Mouse (Mus musculus): ENCODE measurements around the gene Klf11. TPM values are rescaled to one million over a fixed set of nuclear protein-coding genes. Genes with fewer than 3 reads are reported as not detected.
"Not testable (repeated sequence)": the region's sequence is repeated elsewhere in the genome, so short reads cannot be mapped to it uniquely, and the experiment has no call there.

Klf11 gene
- polyA plus RNA-seq, 1 experiment from 2014 or later: 17.0 TPM

DNA sequence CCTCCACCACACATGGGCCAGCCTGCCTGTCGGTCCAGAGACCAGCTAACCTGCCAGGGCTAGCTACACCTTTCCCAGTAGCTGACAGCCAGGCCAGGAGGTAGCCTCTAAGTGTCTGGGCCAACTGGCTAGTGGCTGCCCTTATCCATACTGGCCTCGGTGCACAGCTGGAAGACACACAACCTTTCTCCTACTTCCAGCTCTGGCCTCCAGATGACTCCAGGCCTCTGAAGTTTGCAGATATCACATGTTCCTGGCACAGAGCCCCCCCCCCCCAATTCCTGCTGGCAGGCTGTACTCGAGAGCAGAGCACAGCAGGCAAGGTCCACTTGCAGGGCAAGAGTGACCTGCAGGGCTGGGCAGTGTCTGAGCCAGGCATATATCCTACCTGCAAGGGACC, 23.9 kb upstream of the Klf11 start:
- WGBS: 66% methylated on average over 3 of the region's 3 CpGs
- H3K4me2 ChIP-seq: no peak overlapping the region
- H3K9me3 ChIP-seq (ENCODE audit: control insufficient read depth, low read length): no peaks in the 10 kb centered on the region; the same call in 1 of the 2 replicates
- ATAC-seq (ENCODE audit: low FRiP score) (no peak), DNase-seq (ENCODE audit: low spot score, missing footprints) (no peak)
- no peaks in the 10 kb centered on the region for H3K36me3 ChIP-seq (ENCODE audit: control insufficient read depth, insufficient read depth, low read length)
- no peak overlapping the region for H3K27ac ChIP-seq (ENCODE audit: low read depth, low read length)
- H3K9ac ChIP-seq (ENCODE audit: low read length): no peak overlapping the region
- peaks cover 7% of the 10 kb centered on the region for H3K4me1 ChIP-seq (ENCODE audit: control insufficient read depth, insufficient read depth, low read length)
- no peaks in the 10 kb centered on the region for H3K27me3 ChIP-seq (ENCODE audit: control insufficient read depth, insufficient read depth, low read length)
- no peak overlapping the region for H3K4me3 ChIP-seq (ENCODE audit: low read depth, low read length)

DNA sequence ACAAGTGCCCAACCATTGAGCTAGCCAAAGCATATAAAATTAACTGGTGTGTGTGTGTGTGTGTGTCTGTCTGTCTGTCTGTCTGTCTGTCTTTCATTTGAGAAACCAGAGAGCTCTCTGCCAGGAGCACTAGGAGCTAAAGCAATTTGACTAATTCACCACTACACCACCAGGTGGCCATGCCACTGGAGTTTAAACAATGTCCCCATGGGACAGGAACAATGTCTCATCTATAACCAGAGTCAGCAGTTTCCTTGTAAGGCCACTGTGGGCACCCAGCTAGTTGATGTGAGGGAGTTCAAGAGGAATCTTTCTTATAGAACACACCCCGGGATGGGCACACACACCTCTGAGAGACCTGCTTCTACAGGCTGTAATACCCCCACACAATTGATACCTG, 20.9 kb upstream of the Klf11 start:
- ATAC-seq (ENCODE audit: low FRiP score): no peak
- Histone ChIP-seq H3K36me3 (ENCODE audit: control insufficient read depth, insufficient read depth, low read length) (no peaks in the 10 kb centered on the region), H3K27ac (ENCODE audit: low read depth, low read length) (no peak overlapping the region), H3K4me3 (ENCODE audit: low read depth, low read length) (no peak overlapping the region), H3K4me1 (ENCODE audit: control insufficient read depth, insufficient read depth, low read length) (no peaks in the 10 kb centered on the region), H3K27me3 (ENCODE audit: control insufficient read depth, insufficient read depth, low read length) (no peaks in the 10 kb centered on the region), H3K9me3 (ENCODE audit: control insufficient read depth, low read length) (no peaks in the 10 kb centered on the region), H3K9ac (ENCODE audit: low read length) (no peak overlapping the region), H3K4me2 (no peak overlapping the region)
- DNase-seq (ENCODE audit: low spot score, missing footprints): no peak
- WGBS: 75% methylated on average over 1 of the region's 1 CpGs

DNA sequence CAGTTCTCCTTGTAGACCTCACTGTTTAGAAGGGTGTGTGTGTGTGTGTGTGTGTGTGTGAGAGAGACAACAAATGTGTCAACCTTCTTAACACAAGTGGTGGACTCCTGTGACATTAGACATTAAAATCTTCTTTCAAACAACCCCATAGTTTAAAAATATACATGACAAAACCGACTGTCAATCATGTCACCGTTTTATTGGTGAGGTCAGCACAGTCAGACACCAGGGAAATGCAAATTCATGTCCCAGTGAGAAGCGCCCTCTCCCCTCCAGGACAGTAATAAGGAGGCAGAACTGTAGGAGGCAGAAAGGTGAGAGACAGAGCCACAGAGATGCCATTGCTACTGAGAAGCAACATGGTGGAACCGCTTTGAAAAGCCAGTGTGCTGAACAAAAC, 18.7 kb upstream of the Klf11 start:
- no peak for DNase-seq (ENCODE audit: low spot score, missing footprints)
- H3K4me3 ChIP-seq (ENCODE audit: low read depth, low read length): no peak overlapping the region
- 68% methylated on average over 4 of the region's 4 CpGs for WGBS
- H3K36me3 ChIP-seq (ENCODE audit: control insufficient read depth, insufficient read depth, low read length): no peaks in the 10 kb centered on the region
- no peaks in the 10 kb centered on the region for H3K4me1 ChIP-seq (ENCODE audit: control insufficient read depth, insufficient read depth, low read length)
- no peaks in the 10 kb centered on the region for H3K9me3 ChIP-seq (ENCODE audit: control insufficient read depth, low read length)
- no peak for ATAC-seq (ENCODE audit: low FRiP score)
- no peak overlapping the region for H3K4me2 ChIP-seq
- no peaks in the 10 kb centered on the region for H3K27me3 ChIP-seq (ENCODE audit: control insufficient read depth, insufficient read depth, low read length)
- no peak overlapping the region for H3K27ac ChIP-seq (ENCODE audit: low read depth, low read length)
- H3K9ac ChIP-seq (ENCODE audit: low read length): no peak overlapping the region

DNA sequence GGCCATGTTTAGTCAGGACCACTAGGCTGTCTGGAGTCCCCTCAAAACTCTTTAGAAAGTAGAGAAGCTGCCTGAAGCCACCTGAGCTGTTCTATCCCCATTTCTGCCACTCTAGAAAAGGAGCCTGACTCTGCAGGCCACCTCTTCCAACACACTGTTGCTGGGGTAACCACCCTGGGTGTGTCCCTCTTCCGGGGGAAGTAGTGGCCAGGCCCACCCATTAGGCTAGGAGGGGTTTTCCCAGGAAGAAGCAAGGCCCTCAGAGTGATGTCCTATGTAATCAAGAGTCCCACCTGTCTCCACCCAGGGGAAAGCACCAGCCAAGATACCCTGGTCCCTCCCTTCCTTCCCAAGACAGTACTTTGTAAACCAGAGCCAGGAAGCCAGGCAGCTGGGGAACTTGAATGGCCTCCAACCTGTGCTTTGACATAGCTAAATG, 17.3 kb upstream of the Klf11 start:
- 79% methylated on average over 1 of the region's 1 CpGs for WGBS
- DNase-seq (ENCODE audit: low spot score, missing footprints) (no peak), ATAC-seq (ENCODE audit: low FRiP score) (no peak)
- Histone ChIP-seq H3K9me3 (ENCODE audit: control insufficient read depth, low read length) (no peaks in the 10 kb centered on the region), H3K27ac (ENCODE audit: low read depth, low read length) (no peak overlapping the region), H3K27me3 (ENCODE audit: control insufficient read depth, insufficient read depth, low read length) (no peaks in the 10 kb centered on the region), H3K36me3 (ENCODE audit: control insufficient read depth, insufficient read depth, low read length) (no peaks in the 10 kb centered on the region), H3K9ac (ENCODE audit: low read length) (no peak overlapping the region), H3K4me1 (ENCODE audit: control insufficient read depth, insufficient read depth, low read length) (no peaks in the 10 kb centered on the region), H3K4me3 (ENCODE audit: low read depth, low read length) (no peak overlapping the region), H3K4me2 (no peak overlapping the region)

DNA sequence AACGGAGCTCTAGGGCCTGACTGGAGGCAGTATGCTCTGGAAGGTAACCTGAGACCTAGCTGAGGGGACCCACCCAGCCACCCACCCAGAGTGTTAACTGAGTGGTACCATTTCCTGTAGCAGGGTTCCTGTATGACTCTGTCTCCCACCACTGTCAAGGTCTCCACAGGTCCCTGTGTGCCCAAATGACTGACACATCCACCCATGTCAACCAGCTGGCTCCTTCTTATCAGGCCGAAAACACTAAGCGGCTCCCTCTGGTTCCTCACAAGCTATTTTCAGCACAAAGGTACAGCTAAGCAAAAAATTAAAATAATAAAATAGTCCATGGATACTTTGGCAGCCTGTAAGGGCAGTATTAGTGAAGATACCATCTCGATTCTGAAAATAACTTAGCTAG, 16.9 kb upstream of the Klf11 start:
- Histone ChIP-seq H3K9ac (ENCODE audit: low read length) (no peak overlapping the region), H3K4me2 (no peak overlapping the region), H3K36me3 (ENCODE audit: control insufficient read depth, insufficient read depth, low read length) (no peaks in the 10 kb centered on the region), H3K4me3 (ENCODE audit: low read depth, low read length) (no peak overlapping the region), H3K9me3 (ENCODE audit: control insufficient read depth, low read length) (no peaks in the 10 kb centered on the region), H3K4me1 (ENCODE audit: control insufficient read depth, insufficient read depth, low read length) (no peaks in the 10 kb centered on the region), H3K27me3 (ENCODE audit: control insufficient read depth, insufficient read depth, low read length) (no peaks in the 10 kb centered on the region), H3K27ac (ENCODE audit: low read depth, low read length) (no peak overlapping the region)
- WGBS: 86% methylated on average over 4 of the region's 4 CpGs
- DNase-seq (ENCODE audit: low spot score, missing footprints): no peak
- ATAC-seq (ENCODE audit: low FRiP score): no peak

DNA sequence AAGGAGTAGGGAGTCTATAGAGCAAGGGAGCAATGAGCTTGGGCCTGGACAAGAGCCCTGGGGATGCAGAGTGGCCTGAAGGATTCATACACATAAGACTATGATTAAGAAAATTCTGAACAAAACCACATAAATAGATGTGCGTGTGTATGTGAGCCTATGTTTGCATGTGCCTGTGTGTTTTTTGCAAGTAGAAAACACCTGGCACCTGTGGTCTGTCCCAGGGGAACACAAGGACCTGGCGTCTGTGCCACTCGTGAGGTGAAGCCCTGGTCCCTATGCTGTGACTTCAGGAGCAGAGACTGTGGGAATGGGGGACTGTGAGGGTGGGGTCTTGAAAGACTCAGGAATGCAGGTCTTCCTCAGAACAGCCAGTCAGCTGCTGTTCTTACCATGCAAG, 16.4 kb upstream of the Klf11 start:
- Histone ChIP-seq H3K4me3 (ENCODE audit: low read depth, low read length) (no peak overlapping the region), H3K9me3 (ENCODE audit: control insufficient read depth, low read length) (no peaks in the 10 kb centered on the region), H3K27me3 (ENCODE audit: control insufficient read depth, insufficient read depth, low read length) (no peaks in the 10 kb centered on the region), H3K4me2 (no peak overlapping the region), H3K9ac (ENCODE audit: low read length) (no peak overlapping the region), H3K4me1 (ENCODE audit: control insufficient read depth, insufficient read depth, low read length) (no peaks in the 10 kb centered on the region), H3K36me3 (ENCODE audit: control insufficient read depth, insufficient read depth, low read length) (no peaks in the 10 kb centered on the region), H3K27ac (ENCODE audit: low read depth, low read length) (no peak overlapping the region)
- 88% methylated on average over 3 of the region's 3 CpGs for WGBS
- DNase-seq (ENCODE audit: low spot score, missing footprints): no peak
- ATAC-seq (ENCODE audit: low FRiP score): no peak

DNA sequence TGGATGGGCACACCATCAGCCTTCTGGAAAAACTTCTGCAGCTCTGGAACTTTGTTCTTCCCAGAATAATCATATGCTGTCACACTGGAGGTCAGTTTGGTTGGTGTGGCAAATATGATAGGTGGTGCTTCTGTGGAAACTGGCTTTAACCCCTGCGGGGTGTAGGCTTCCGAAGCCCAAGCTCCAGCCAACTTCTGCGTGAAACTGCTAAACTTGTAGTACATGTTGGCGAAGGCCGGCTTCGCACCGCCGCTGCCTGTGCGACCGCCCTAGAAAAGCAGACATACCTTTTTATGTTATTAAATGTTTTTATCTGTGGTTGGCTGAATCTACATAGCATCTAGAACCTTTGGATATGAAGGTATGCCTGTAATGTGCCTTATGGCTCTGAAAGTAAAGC, 12.3 kb upstream of the Klf11 start:
- not testable (repeated sequence) for H3K36me3 ChIP-seq (ENCODE audit: control insufficient read depth, insufficient read depth, low read length); H3K9me3 ChIP-seq (ENCODE audit: control insufficient read depth, low read length); H3K27ac ChIP-seq (ENCODE audit: low read depth, low read length); ATAC-seq (ENCODE audit: low FRiP score); DNase-seq (ENCODE audit: low spot score, missing footprints); H3K27me3 ChIP-seq (ENCODE audit: control insufficient read depth, insufficient read depth, low read length); H3K4me3 ChIP-seq (ENCODE audit: low read depth, low read length); H3K4me1 ChIP-seq (ENCODE audit: control insufficient read depth, insufficient read depth, low read length); H3K9ac ChIP-seq (ENCODE audit: low read length); H3K4me2 ChIP-seq
- 92% methylated on average over 10 of the region's 10 CpGs for WGBS

DNA sequence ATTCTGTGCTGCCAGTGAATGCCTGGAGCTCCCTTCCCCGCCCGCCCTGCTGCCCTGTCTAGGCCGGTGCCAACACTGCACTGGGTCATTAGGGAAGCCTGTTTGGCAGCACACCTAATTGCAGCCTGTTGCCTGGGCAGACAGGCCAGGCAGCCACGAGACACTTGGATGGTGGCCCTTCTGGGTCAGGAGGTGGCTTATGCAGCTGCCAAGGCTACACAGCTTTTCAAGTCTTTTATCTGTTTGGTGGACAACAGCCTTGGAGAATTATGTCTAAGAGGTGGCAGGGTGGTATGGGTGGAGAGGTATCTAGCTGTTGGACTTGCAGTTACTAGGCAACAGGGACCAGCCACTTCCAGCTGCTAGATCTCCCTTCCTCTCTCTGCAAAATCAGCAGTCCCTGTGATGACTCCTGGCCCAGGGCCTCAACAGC, 8.7 kb upstream of the Klf11 start:
- WGBS: 88% methylated on average over 4 of the region's 4 CpGs
- Histone ChIP-seq H3K4me1 (ENCODE audit: control insufficient read depth, insufficient read depth, low read length) (no peaks in the 10 kb centered on the region), H3K27me3 (ENCODE audit: control insufficient read depth, insufficient read depth, low read length) (no peaks in the 10 kb centered on the region), H3K4me2 (no peak overlapping the region), H3K4me3 (ENCODE audit: low read depth, low read length) (no peak overlapping the region), H3K9me3 (ENCODE audit: control insufficient read depth, low read length) (no peaks in the 10 kb centered on the region), H3K9ac (ENCODE audit: low read length) (no peak overlapping the region), H3K36me3 (ENCODE audit: control insufficient read depth, insufficient read depth, low read length) (no peaks in the 10 kb centered on the region), H3K27ac (ENCODE audit: low read depth, low read length) (no peak overlapping the region)
- DNase-seq (ENCODE audit: low spot score, missing footprints) (peak; percentile 47), ATAC-seq (ENCODE audit: low FRiP score) (no peak)

DNA sequence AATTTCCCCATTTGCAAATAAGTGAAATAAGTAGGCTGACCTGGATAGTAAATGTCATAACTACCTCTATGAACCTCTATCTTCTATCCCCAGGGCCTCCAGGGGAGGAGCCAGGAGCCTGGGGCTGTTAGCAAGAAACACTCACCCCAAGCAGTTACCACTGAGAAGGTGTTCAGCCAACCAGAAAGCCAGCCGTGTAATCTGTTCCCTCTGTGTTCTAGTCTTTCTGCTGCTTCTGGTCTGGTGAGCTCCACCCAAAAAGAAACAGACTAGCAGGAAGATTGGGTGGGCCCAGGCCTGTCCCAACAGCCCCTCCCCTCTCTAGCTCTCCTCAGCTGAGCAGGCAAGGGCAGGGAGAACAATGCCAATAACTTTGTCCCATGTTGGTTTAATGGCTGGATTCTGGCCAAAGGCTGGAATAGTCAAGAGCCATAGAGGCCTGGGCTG, 6.9 kb upstream of the Klf11 start:
- 73% methylated on average over 1 of the region's 1 CpGs for WGBS
- no peaks in the 10 kb centered on the region for H3K9me3 ChIP-seq (ENCODE audit: control insufficient read depth, low read length)
- H3K4me1 ChIP-seq (ENCODE audit: control insufficient read depth, insufficient read depth, low read length): no peaks in the 10 kb centered on the region
- H3K27ac ChIP-seq (ENCODE audit: low read depth, low read length): no peak overlapping the region
- DNase-seq (ENCODE audit: low spot score, missing footprints): peak; percentile 68
- no peak for ATAC-seq (ENCODE audit: low FRiP score)
- H3K9ac ChIP-seq (ENCODE audit: low read length): no peak overlapping the region
- H3K27me3 ChIP-seq (ENCODE audit: control insufficient read depth, insufficient read depth, low read length): no peaks in the 10 kb centered on the region
- H3K4me3 ChIP-seq (ENCODE audit: low read depth, low read length): no peak overlapping the region
- no peaks in the 10 kb centered on the region for H3K36me3 ChIP-seq (ENCODE audit: control insufficient read depth, insufficient read depth, low read length)
- H3K4me2 ChIP-seq: no peak overlapping the region

DNA sequence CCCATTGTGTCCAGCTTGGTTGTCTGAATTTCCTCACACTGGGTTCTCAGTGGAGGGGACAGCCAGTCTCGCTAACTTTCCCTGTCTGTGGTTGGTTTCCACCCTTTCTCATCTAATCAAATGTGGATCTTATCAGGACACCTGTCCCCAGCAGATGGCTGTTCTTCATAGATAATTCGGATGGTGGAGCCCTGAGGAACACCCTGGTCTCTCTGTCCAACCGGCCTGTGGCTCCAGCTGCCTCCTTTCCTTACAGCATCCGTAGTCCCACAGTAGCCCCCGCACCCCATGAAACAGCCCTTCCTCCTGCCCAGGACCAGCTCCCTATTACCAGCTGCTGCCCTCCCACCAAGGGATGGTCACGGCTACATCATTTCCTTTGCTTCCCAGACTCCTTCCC, 5.2 kb upstream of the Klf11 start:
- H3K4me3 ChIP-seq (ENCODE audit: low read depth, low read length): no peak overlapping the region
- no peak for DNase-seq (ENCODE audit: low spot score, missing footprints)
- H3K27ac ChIP-seq (ENCODE audit: low read depth, low read length): no peak overlapping the region
- no peak overlapping the region for H3K4me2 ChIP-seq
- WGBS: 93% methylated on average over 6 of the region's 6 CpGs
- peaks cover 2% of the 10 kb centered on the region; the same call in 1 of the 2 replicates for H3K27me3 ChIP-seq (ENCODE audit: control insufficient read depth, insufficient read depth, low read length)
- no peak overlapping the region for H3K9ac ChIP-seq (ENCODE audit: low read length)
- no peaks in the 10 kb centered on the region for H3K36me3 ChIP-seq (ENCODE audit: control insufficient read depth, insufficient read depth, low read length)
- peaks cover 6% of the 10 kb centered on the region for H3K4me1 ChIP-seq (ENCODE audit: control insufficient read depth, insufficient read depth, low read length)
- no peaks in the 10 kb centered on the region for H3K9me3 ChIP-seq (ENCODE audit: control insufficient read depth, low read length)
- ATAC-seq (ENCODE audit: low FRiP score): no peak
